Mouse (Mus musculus) spleen, adult 2 months (tissue): ENCODE results near the gene Insig1.

Source experiments
- CTCF ChIP-seq: fragments of 200-500 bp; IDR thresholded peaks from 2 replicates; pipeline ENCODE4 v1.5.1; 2011; ENCODE audit warnings: mild to moderate bottlenecking, inconsistent platforms; ENCODE audit not compliant: insufficient read depth, insufficient read length, insufficient replicate concordance; ENCODE audit errors: extremely low read depth
- POLR2A ChIP-seq: fragments of 200-500 bp; IDR thresholded peaks from 2 replicates; pipeline ENCODE4 v1.6.1; 2011; ENCODE audit warnings: low read depth, low read length, inconsistent platforms

DNA sequence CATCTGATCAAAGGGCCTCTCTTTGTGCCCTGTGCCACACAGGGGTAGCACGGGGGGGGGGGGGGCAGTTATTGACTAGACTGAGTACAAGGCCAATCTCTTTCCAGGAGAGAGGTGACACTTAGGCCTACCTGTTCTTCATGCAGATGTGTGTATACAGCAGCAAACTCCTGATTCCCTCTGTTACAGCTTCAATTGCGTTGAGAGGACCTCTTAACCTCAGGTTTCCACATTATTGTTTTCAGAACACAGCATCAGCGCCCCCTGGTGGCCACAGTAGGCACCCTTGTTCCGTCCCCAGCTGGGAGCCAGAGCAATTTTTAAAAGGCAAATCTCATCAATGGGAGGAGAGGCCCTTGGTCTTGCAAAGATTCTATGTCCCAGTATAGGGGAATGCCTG lies 22.7 kb downstream of the Insig1 start:
- TF ChIP-seq CTCF (peak; percentile 87; the same call in 1 of the 2 replicates), POLR2A (no peak)
